Mouse (Mus musculus) liver, adult 2 months (tissue): ENCODE measurements around the gene Myo5a.

Source experiments
- CTCF ChIP-seq: fragments of 200-500 bp; IDR thresholded peaks from 2 replicates; pipeline ENCODE4 v1.5.1; 2011; ENCODE audit warnings: low read depth, low read length, control low read depth
- POLR2A ChIP-seq: fragments of 200-500 bp; IDR thresholded peaks from 2 replicates; pipeline ENCODE4 v1.6.1; 2011; ENCODE audit warnings: low read length, control low read depth; ENCODE audit not compliant: insufficient read depth; ENCODE audit errors: extremely low read depth

DNA sequence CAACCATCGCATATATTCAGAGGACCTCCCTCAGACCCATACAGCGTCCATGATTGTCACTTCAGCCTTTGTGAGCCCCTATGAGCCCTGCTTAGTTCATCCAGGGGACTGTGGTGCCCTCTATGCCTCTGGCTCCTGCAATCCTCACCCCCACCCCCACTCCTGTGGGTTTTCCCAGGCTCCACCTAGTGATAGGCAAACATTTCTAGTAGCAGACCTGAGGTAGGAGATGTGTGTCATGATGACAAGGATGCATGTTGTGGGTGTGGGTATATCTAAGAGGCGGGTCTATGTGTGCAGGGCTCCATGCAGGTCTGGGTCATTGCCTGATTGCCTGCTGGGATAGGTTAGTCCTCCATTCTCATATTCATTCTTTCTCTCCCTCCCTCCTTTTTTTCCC is 167.4 kb downstream of the Myo5a start:
- no peak for TF ChIP-seq CTCF
- TF ChIP-seq POLR2A = no peak
